Mouse (Mus musculus) neural tube, embryonic 10.5 days (tissue): ENCODE data around the gene Aspm.
"Not testable (repeated sequence)": the region's sequence is repeated elsewhere in the genome, so short reads cannot be mapped to it uniquely, and the experiment has no call there.

Experiments
- DNase-seq: peaks from one replicate; pipeline ENCODE4 v3.0.0-alpha.2; 2017; ENCODE audit warnings: low spot score; ENCODE audit errors: extremely low spot score

Aspm gene

GRCm38 (mm10) chr1:139454340-139455225, at the start of gene Aspm:
Gene Aspm (plus strand): TSS chr1:139454772.
- peak; percentile 87 for DNase-seq

GRCm38 (mm10) chr1:139405766-139406165, 48.8 kb upstream of the Aspm start:
- DNase-seq: no peak

GRCm38 (mm10) chr1:139407701-139408100, 46.9 kb upstream of the Aspm start:
- DNase-seq: no peak

GRCm38 (mm10) chr1:139412365-139412764, 42.2 kb upstream of the Aspm start:
- DNase-seq: not testable (repeated sequence)

GRCm38 (mm10) chr1:139413465-139413864, 41.1 kb upstream of the Aspm start:
- DNase-seq: no peak

GRCm38 (mm10) chr1:139421521-139421874, 33.1 kb upstream of the Aspm start:
- no peak for DNase-seq

GRCm38 (mm10) chr1:139421875-139422791, 32.4 kb upstream of the Aspm start, which contains the start of gene Zbtb41:
Gene Zbtb41 (plus strand): TSS chr1:139422288.
- DNase-seq: peak; percentile 92

GRCm38 (mm10) chr1:139422941-139423340, 31.6 kb upstream of the Aspm start:
- DNase-seq: no peak

GRCm38 (mm10) chr1:139423931-139424330, 30.6 kb upstream of the Aspm start:
- DNase-seq: no peak

- no peak for DNase-seq
These were observed 29.6 kb upstream of the Aspm start for GRCm38 (mm10) chr1:139425006-139425405.

GRCm38 (mm10) chr1:139438373-139438772, 16.2 kb upstream of the Aspm start:
- no peak for DNase-seq

GRCm38 (mm10) chr1:139443103-139443502, 11.5 kb upstream of the Aspm start:
- not testable (repeated sequence) for DNase-seq

- DNase-seq: peak; percentile 56
These were observed 776 bp downstream of the Aspm start for GRCm38 (mm10) chr1:139455226-139455869.

- no peak for DNase-seq
These were observed 6.2 kb downstream of the Aspm start for GRCm38 (mm10) chr1:139460807-139461206.

GRCm38 (mm10) chr1:139465936-139466335, 11.4 kb downstream of the Aspm start:
- no peak for DNase-seq

GRCm38 (mm10) chr1:139478898-139479297, 24.3 kb downstream of the Aspm start:
- DNase-seq: no peak

- DNase-seq: no peak
These were observed 25.7 kb downstream of the Aspm start for GRCm38 (mm10) chr1:139480246-139480645.

GRCm38 (mm10) chr1:139481146-139481545, 26.6 kb downstream of the Aspm start:
- DNase-seq: no peak

- DNase-seq: no peak
These were observed 40.1 kb downstream of the Aspm start for GRCm38 (mm10) chr1:139494630-139495029.

- DNase-seq: no peak
These were observed 40.8 kb downstream of the Aspm start for GRCm38 (mm10) chr1:139495408-139495807.

GRCm38 (mm10) chr1:139496212-139496611, 41.6 kb downstream of the Aspm start:
- no peak for DNase-seq
